Mouse (Mus musculus): Measurements from ENCODE around the gene Rnf224.

GRCm38 (mm10) chr2:25236614-25237013 lies at the start of gene Rnf224:
- TF ChIP-seq TAL1 (IDR thresholded peaks at IDR 0.05; ENCODE audit: low read length) (no peak), GATA1 (IDR thresholded peaks at IDR 0.05; ENCODE audit: low read length) (no peak)

All from erythroblast, embryonic 14.5 days (primary cell).